Mouse (Mus musculus) small intestine, adult 2 months (tissue): ENCODE data around the gene Phrf1. TPM values are rescaled to one million over a fixed set of nuclear protein-coding genes. Genes with fewer than 3 reads are reported as not detected.

ENCODE experiments used
- H3K27ac ChIP-seq: fragments of 200-500 bp; 2 replicates; pipeline ENCODE4 v1.5.1; 2012; ENCODE audit warnings: low read depth, low read length, control low read depth, inconsistent platforms; ENCODE audit not compliant: insufficient read depth
- H3K27me3 ChIP-seq: fragments of 200-500 bp; 2 replicates; pipeline ENCODE4 v1.6.1; 2012; ENCODE audit warnings: mild to moderate bottlenecking, moderate library complexity, low read length, inconsistent platforms; ENCODE audit not compliant: control insufficient read depth, insufficient read depth
- H3K36me3 ChIP-seq: fragments of 200-500 bp; 2 replicates; pipeline ENCODE4 v1.6.1; 2012; ENCODE audit warnings: mild to moderate bottlenecking, low read length, control low read depth, inconsistent platforms; ENCODE audit not compliant: control insufficient read depth, insufficient read depth
- H3K4me1 ChIP-seq: fragments of 200-500 bp; 2 replicates; pipeline ENCODE4 v1.6.1; 2012; ENCODE audit warnings: low read length, inconsistent platforms, mixed read lengths; ENCODE audit not compliant: control insufficient read depth, insufficient read depth, insufficient read length
- H3K4me3 ChIP-seq: fragments of 200-500 bp; 2 replicates; pipeline ENCODE4 v1.5.1; 2012; ENCODE audit warnings: low read depth, mild to moderate bottlenecking, control low read depth, inconsistent platforms, low read length, moderate library complexity
- CTCF ChIP-seq: fragments of 200-500 bp; IDR thresholded peaks from 2 replicates; pipeline ENCODE4 v1.5.1; 2012; ENCODE audit warnings: low read depth, mild to moderate bottlenecking, control low read depth, inconsistent platforms, low read length, moderate library complexity, mixed read lengths; ENCODE audit not compliant: insufficient replicate concordance, insufficient read length; ENCODE audit errors: extremely low read depth
- POLR2A ChIP-seq: fragments of 200-500 bp; IDR thresholded peaks from 2 replicates; pipeline ENCODE4 v1.6.1; 2012; ENCODE audit warnings: low read depth, mild to moderate bottlenecking, control low read depth, inconsistent platforms, low read length, moderate library complexity
- WGBS: fragments of 180-500 bp; shearing (Covaris S2); methylation state at CpG from one replicate; pipeline ENCODE4 v1.1.7; 2018; 5-methylcytosine and 5-hydroxymethylcytosine counted together
- polyA plus RNA-seq: library from polyadenylated mRNA; depleted of rRNA; stranded (reverse); fragments of >200 nt; gene quantifications from 2 replicates; pipeline ENCODE4 v1.2.3, GENCODE M21; 2012

Phrf1 gene
- polyA plus RNA-seq, 1 experiment: 34.2 TPM

GRCm38 (mm10) chr7:141204546-141204945, 24.0 kb upstream of the Phrf1 start:
- TF ChIP-seq CTCF (no peak), POLR2A (no peak)
- 56% methylated on average over 3 of the region's 3 CpGs for WGBS
- Histone ChIP-seq H3K27me3 (no peaks in the 10 kb centered on the region), H3K4me3 (no peak overlapping the region), H3K27ac (no peak overlapping the region), H3K4me1 (no peaks in the 10 kb centered on the region), H3K36me3 (no peaks in the 10 kb centered on the region)

- TF ChIP-seq POLR2A (no peak), CTCF (no peak)
- Histone ChIP-seq H3K4me3 (no peak overlapping the region), H3K4me1 (no peaks in the 10 kb centered on the region), H3K36me3 (no peaks in the 10 kb centered on the region), H3K27me3 (no peaks in the 10 kb centered on the region), H3K27ac (no peak overlapping the region)
- 95% methylated on average over 5 of the region's 5 CpGs for WGBS
Observed at GRCm38 (mm10) chr7:141205504-141205903, 23.1 kb upstream of the Phrf1 start.

- 94% methylated on average over 18 of the region's 18 CpGs for WGBS
- Histone ChIP-seq H3K27me3 (no peaks in the 10 kb centered on the region), H3K27ac (no peak overlapping the region), H3K4me1 (no peaks in the 10 kb centered on the region), H3K4me3 (no peak overlapping the region), H3K36me3 (no peaks in the 10 kb centered on the region)
- TF ChIP-seq CTCF (no peak), POLR2A (no peak)
Observed at GRCm38 (mm10) chr7:141206182-141206937, 22.2 kb upstream of the Phrf1 start.

GRCm38 (mm10) chr7:141209526-141209925, 19.1 kb upstream of the Phrf1 start:
- no peaks in the 10 kb centered on the region for H3K27me3 ChIP-seq
- H3K27ac ChIP-seq: no peak overlapping the region
- H3K4me1 ChIP-seq: no peaks in the 10 kb centered on the region
- no peaks in the 10 kb centered on the region for H3K36me3 ChIP-seq
- H3K4me3 ChIP-seq: no peak overlapping the region
- TF ChIP-seq POLR2A: no peak
- no peak for TF ChIP-seq CTCF
- 84% methylated on average over 3 of the region's 3 CpGs for WGBS

- H3K4me3 ChIP-seq: no peak overlapping the region
- no peak for TF ChIP-seq POLR2A
- no peak for TF ChIP-seq CTCF
- no peaks in the 10 kb centered on the region for H3K36me3 ChIP-seq
- no peak overlapping the region for H3K27ac ChIP-seq
- no peaks in the 10 kb centered on the region for H3K27me3 ChIP-seq
- H3K4me1 ChIP-seq: peaks cover 5% of the 10 kb centered on the region
- 76% methylated on average over 12 of the region's 12 CpGs for WGBS
Observed at GRCm38 (mm10) chr7:141210137-141210536, 18.4 kb upstream of the Phrf1 start.

GRCm38 (mm10) chr7:141210606-141211131, 17.9 kb upstream of the Phrf1 start:
- Histone ChIP-seq H3K4me1 (peaks cover 6% of the 10 kb centered on the region), H3K36me3 (no peaks in the 10 kb centered on the region), H3K27ac (no peak overlapping the region), H3K27me3 (no peaks in the 10 kb centered on the region), H3K4me3 (no peak overlapping the region)
- WGBS: 82% methylated on average over 14 of the region's 14 CpGs
- no peak for TF ChIP-seq CTCF
- no peak for TF ChIP-seq POLR2A

- Histone ChIP-seq H3K36me3 (peaks cover 8% of the 10 kb centered on the region), H3K27me3 (no peaks in the 10 kb centered on the region), H3K4me3 (no peak overlapping the region), H3K27ac (no peak overlapping the region), H3K4me1 (peaks cover 19% of the 10 kb centered on the region)
- WGBS: 92% methylated on average over 3 of the region's 3 CpGs
- TF ChIP-seq CTCF (no peak), POLR2A (no peak)
Observed at GRCm38 (mm10) chr7:141213133-141213532, 15.5 kb upstream of the Phrf1 start.
